Mouse (Mus musculus): ENCODE data around the gene Gm45717. TPM values are rescaled to one million over a fixed set of nuclear protein-coding genes. Genes with fewer than 3 reads are reported as not detected.
"Not testable (repeated sequence)": the region's sequence is repeated elsewhere in the genome, so short reads cannot be mapped to it uniquely, and the experiment has no call there.

Gene Gm45717
- total and polyA plus RNA-seq, 3 experiments = not detected

GRCm38 (mm10) chr7:140971479-140972171 is 15.9 kb upstream of the Gm45717 start:
- Histone ChIP-seq H3K36me3 (ENCODE audit: control insufficient read depth in 1 of 2, insufficient read depth in 2 of 2, low read length in 2 of 2) (no peaks in the 10 kb centered on the region), H3K79me2 (ENCODE audit: control insufficient read depth, insufficient read depth, low read length, poor library complexity) (no peaks in the 10 kb centered on the region), H3K4me1 (ENCODE audit: control insufficient read depth in 1 of 2, insufficient read depth in 2 of 2, low read length in 2 of 2) (no peaks in the 10 kb centered on the region), H3K27ac (ENCODE audit: control insufficient read depth, low read depth, low read length) (no peak overlapping the region), H3K4me3 (ENCODE audit: control insufficient read depth in 1 of 2, insufficient read depth in 1 of 2, low read depth in 2 of 2, low read length in 2 of 2) (no peak overlapping the region), H3K9me3 (replicated peaks; ENCODE audit: insufficient read depth, low read length) (no peaks in the 10 kb centered on the region), H3K27me3 (ENCODE audit: control insufficient read depth in 1 of 2, insufficient read depth in 2 of 2, low read length in 2 of 2) (peaks cover 0 to 2% of the 10 kb centered on the region in 2 experiments; a peak in 3 of 4 replicates), H3K9ac (ENCODE audit: control insufficient read depth, low read depth, low read length, poor library complexity, severe bottlenecking) (no peak overlapping the region)
- no peak for DNase-seq (ENCODE audit: low read depth, low spot score)
- TF ChIP-seq POLR2AphosphoS2 (IDR thresholded peaks at IDR 0.05; ENCODE audit: low read length) = no peak
- TF ChIP-seq MAX (IDR thresholded peaks at IDR 0.05; ENCODE audit: low read length) = no peak
- no peak for TF ChIP-seq MYC (IDR thresholded peaks at IDR 0.05; ENCODE audit: low read depth, low read length)
- TF ChIP-seq TAL1 (IDR thresholded peaks at IDR 0.05; ENCODE audit: low read length) = no peak
- no peak for TF ChIP-seq ZMIZ1 (IDR thresholded peaks at IDR 0.05; ENCODE audit: low read depth, low read length)

- no peaks in the 10 kb centered on the region for H3K4me1 ChIP-seq (ENCODE audit: control insufficient read depth in 1 of 2, insufficient read depth in 2 of 2, low read length in 2 of 2)
- DNase-seq (ENCODE audit: low read depth, low spot score) = no peak
- H3K79me2 ChIP-seq (ENCODE audit: control insufficient read depth, insufficient read depth, low read length, poor library complexity) = no peaks in the 10 kb centered on the region
- H3K36me3 ChIP-seq (ENCODE audit: control insufficient read depth in 1 of 2, insufficient read depth in 2 of 2, low read length in 2 of 2) = no peaks in the 10 kb centered on the region
- H3K27me3 ChIP-seq (ENCODE audit: control insufficient read depth in 1 of 2, insufficient read depth in 2 of 2, low read length in 2 of 2) = peaks cover 0 to 2% of the 10 kb centered on the region in 2 experiments; a peak in 3 of 4 replicates
- no peak overlapping the region for H3K4me3 ChIP-seq (ENCODE audit: control insufficient read depth in 1 of 2, insufficient read depth in 1 of 2, low read depth in 2 of 2, low read length in 2 of 2)
- H3K27ac ChIP-seq (ENCODE audit: control insufficient read depth, low read depth, low read length) = no peak overlapping the region
- TF ChIP-seq ZKSCAN1 (IDR thresholded peaks at IDR 0.05; ENCODE audit: low read depth, low read length) (no peak), RCOR1 (IDR thresholded peaks at IDR 0.05; ENCODE audit: low read depth, low read length) (no peak), TAL1 (IDR thresholded peaks at IDR 0.05; ENCODE audit: low read length) (no peak), USF1 (IDR thresholded peaks at IDR 0.05; ENCODE audit: low read depth, low read length) (no peak), E2F4 (IDR thresholded peaks at IDR 0.05; ENCODE audit: borderline replicate concordance, low read depth, low read length) (no peak), MAFK (IDR thresholded peaks at IDR 0.05; ENCODE audit: borderline replicate concordance, low read depth, low read length) (no peak), SMC3 (IDR thresholded peaks at IDR 0.05; ENCODE audit: low read depth, low read length) (no peak), MYC (IDR thresholded peaks at IDR 0.05; ENCODE audit: low read depth, low read length) (no peak), POLR2AphosphoS5 (IDR thresholded peaks at IDR 0.05; ENCODE audit: borderline replicate concordance, low read depth, low read length) (no peak), EP300 (IDR thresholded peaks at IDR 0.05; ENCODE audit: low read depth in 1 of 2, low read length in 2 of 2) (no peak), POLR2A (IDR thresholded peaks at IDR 0.05; ENCODE audit: control insufficient read depth in 1 of 2, insufficient read depth in 1 of 2, low read depth in 1 of 2, low read length in 2 of 2, poor library complexity in 1 of 2) (no peak), GATA1 (IDR thresholded peaks at IDR 0.05; ENCODE audit: low read depth, low read length) (no peak), POLR2AphosphoS2 (IDR thresholded peaks at IDR 0.05; ENCODE audit: low read length) (no peak), MXI1 (IDR thresholded peaks at IDR 0.05; ENCODE audit: low read depth, low read length) (no peak), CHD1 (IDR thresholded peaks at IDR 0.05; ENCODE audit: low read depth, low read length) (no peak), NELFE (IDR thresholded peaks at IDR 0.05; ENCODE audit: low read depth, low read length) (no peak)
- no peaks in the 10 kb centered on the region for H3K9me3 ChIP-seq (replicated peaks; ENCODE audit: insufficient read depth, low read length)
- no peak overlapping the region for H3K9ac ChIP-seq (ENCODE audit: control insufficient read depth, low read depth, low read length, poor library complexity, severe bottlenecking)
These were observed 15.2 kb upstream of the Gm45717 start for GRCm38 (mm10) chr7:140970931-140971330.

- not testable (repeated sequence) for H3K9ac ChIP-seq (ENCODE audit: control insufficient read depth, low read depth, low read length, poor library complexity, severe bottlenecking); DNase-seq (ENCODE audit: low read depth, low spot score); H3K36me3 ChIP-seq (ENCODE audit: control insufficient read depth in 1 of 2, insufficient read depth in 2 of 2, low read length in 2 of 2); H3K4me1 ChIP-seq (ENCODE audit: control insufficient read depth in 1 of 2, insufficient read depth in 2 of 2, low read length in 2 of 2); H3K79me2 ChIP-seq (ENCODE audit: control insufficient read depth, insufficient read depth, low read length, poor library complexity); H3K27ac ChIP-seq (ENCODE audit: control insufficient read depth, low read depth, low read length); H3K4me3 ChIP-seq (ENCODE audit: control insufficient read depth in 1 of 2, insufficient read depth in 1 of 2, low read depth in 2 of 2, low read length in 2 of 2); H3K27me3 ChIP-seq (ENCODE audit: control insufficient read depth in 1 of 2, insufficient read depth in 2 of 2, low read length in 2 of 2); H3K9me3 ChIP-seq (replicated peaks; ENCODE audit: insufficient read depth, low read length)
These were observed 13.0 kb upstream of the Gm45717 start for GRCm38 (mm10) chr7:140968710-140969109.
